In genomic region chr14:79233697-79234096, GRCm38 (mm10) we compare ENCODE assay signal across 32 mouse cellular contexts. TPM values are rescaled to one million over a fixed set of nuclear protein-coding genes. Genes with fewer than 3 reads are reported as not detected.
DNase-seq lines count a peak whose midpoint lies in the region; ATAC-seq and TF ChIP-seq lines count a peak whose summit lies in the region.
"Had no signal": no experiment of that assay in that cellular context is flagged by ENCODE, and none has a peak within 500 bp of the region (broad histone marks: within the 10 kb centered on the region; RNA-seq: fewer than 3 reads in every experiment).

No protein-coding gene starts in this region.

- peak; percentile 48 for DNase-seq in heart, adult 11 months
- DNase-seq in heart, embryonic 10.5 days (ENCODE audit: low spot score) = no peak
- peak; percentile 7 for DNase-seq in MEL (ENCODE audit: low read depth, low spot score)
- no peak for DNase-seq in Muller cell, postnatal 12 days (ENCODE audit: inconsistent ontology term)
- DNase-seq in midbrain, postnatal 0 days (ENCODE audit: low spot score) = no peak
- DNase-seq in left cerebral cortex, adult 18-20 months (ENCODE audit: low spot score in 2 of 2) = no peak
- DNase-seq: adrenal gland, postnatal 10 days; B cell, adult 2 months; cerebellum, adult 11-12 months; cerebellum, adult 8-10 months; gastrocnemius, postnatal 25 days; heart, postnatal 10 days; heart, postnatal 36 days had no signal

- H3K27me3 ChIP-seq in heart, embryonic 10.5 days (ENCODE audit: insufficient read depth, poor library complexity, severe bottlenecking) = peaks cover 37% of the 10 kb centered on the region
- no peaks in the 10 kb centered on the region; a peak in 1 of 4 replicates for H3K27me3 ChIP-seq in MEL (ENCODE audit: control insufficient read depth in 1 of 2, insufficient read depth in 2 of 2, low read length in 2 of 2)
- H3K27me3 ChIP-seq in midbrain, postnatal 0 days (ENCODE audit: insufficient read depth, low read length) = no peaks in the 10 kb centered on the region
- H3K27me3 ChIP-seq: embryonic facial prominence, embryonic 13.5 days; forebrain, embryonic 12.5 days; forebrain, embryonic 15.5 days; Patski had no signal

- TF ChIP-seq RAD21 in MEL (IDR thresholded peaks at IDR 0.05; ENCODE audit: low read depth, low read length) = no peak

- no peak for TF ChIP-seq EP300 in MEL (IDR thresholded peaks at IDR 0.05; ENCODE audit: low read depth in 1 of 2, low read length in 2 of 2)

- H3K4me1 ChIP-seq in heart, embryonic 10.5 days = 0 out of 2 replicates have a peak, but pooled peaks cover 10% of the 10 kb centered on the region
- no peaks in the 10 kb centered on the region for H3K4me1 ChIP-seq in MEL (ENCODE audit: control insufficient read depth in 1 of 2, insufficient read depth in 2 of 2, low read length in 2 of 2)
- H3K4me1 ChIP-seq in midbrain, postnatal 0 days (ENCODE audit: insufficient read depth, low read length) = no peaks in the 10 kb centered on the region

- ATAC-seq in hematopoietic stem cell, adult 5-6 weeks (replicated peaks in 1 of 2; ENCODE audit: insufficient read depth in 1 of 2, low FRiP score in 2 of 2, low TSS enrichment in 1 of 2, low read depth in 1 of 2, poor library complexity in 2 of 2, severe bottlenecking in 2 of 2) = peak; percentile 59 to 71
- ATAC-seq in neutrophil, adult 5-6 weeks (ENCODE audit: extremely low read depth, insufficient number of reproducible peaks, low FRiP score, poor library complexity, severe bottlenecking) = peak; percentile 24; the same call in 1 of the 2 replicates
- no peak for ATAC-seq in midbrain, postnatal 0 days (ENCODE audit: low FRiP score)
- ATAC-seq: forebrain, embryonic 15.5 days; intestine, postnatal 0 days; Patski had no signal

- H3K27ac ChIP-seq in heart, embryonic 10.5 days = no peak overlapping the region
- no peak overlapping the region for H3K27ac ChIP-seq in MEL (ENCODE audit: control insufficient read depth, low read depth, low read length)
- H3K27ac ChIP-seq in midbrain, postnatal 0 days (ENCODE audit: low read depth, low read length) = no peak overlapping the region
- H3K27ac ChIP-seq: embryonic facial prominence, embryonic 10.5 days; embryonic facial prominence, embryonic 13.5 days; forebrain, embryonic 12.5 days; forebrain, embryonic 15.5 days; heart, embryonic 15.5 days; hindbrain, embryonic 14.5 days had no signal

- TF ChIP-seq CTCF in MEL (IDR thresholded peaks at IDR 0.05 in 2 of 3, conservative IDR thresholded peaks at IDR 0.05 in 1 of 3; ENCODE audit: control insufficient read depth in 1 of 3, insufficient read depth in 1 of 3, low read depth in 2 of 3, low read length in 3 of 3, poor library complexity in 1 of 3, severe bottlenecking in 1 of 3) = no peak
- TF ChIP-seq CTCF in midbrain, postnatal 0 days (IDR thresholded peaks at IDR 0.05) = no peak

- 73% methylated on average over 5 of the region's 5 CpGs for WGBS in heart, embryonic 10.5 days
- 86% methylated on average over 5 of the region's 5 CpGs for WGBS in midbrain, postnatal 0 days

- no peaks in the 10 kb centered on the region for H3K79me2 ChIP-seq in MEL (ENCODE audit: control insufficient read depth, insufficient read depth, low read length, poor library complexity)

- TF ChIP-seq POLR2A in MEL (IDR thresholded peaks at IDR 0.05; ENCODE audit: control insufficient read depth in 1 of 2, insufficient read depth in 1 of 2, low read depth in 1 of 2, low read length in 2 of 2, poor library complexity in 1 of 2) = no peak

- H3K4me2 ChIP-seq in midbrain, postnatal 0 days (ENCODE audit: low read depth, low read length, poor library complexity, severe bottlenecking) = no peak overlapping the region
- H3K4me2 ChIP-seq: embryonic facial prominence, embryonic 13.5 days; forebrain, embryonic 12.5 days; forebrain, embryonic 15.5 days; heart, embryonic 12.5 days; heart, embryonic 15.5 days; hindbrain, embryonic 14.5 days had no signal

- no peaks in the 10 kb centered on the region for H3K36me3 ChIP-seq in heart, embryonic 10.5 days
- H3K36me3 ChIP-seq in MEL (ENCODE audit: control insufficient read depth in 1 of 2, insufficient read depth in 2 of 2, low read length in 2 of 2) = no peaks in the 10 kb centered on the region
- no peaks in the 10 kb centered on the region for H3K36me3 ChIP-seq in midbrain, postnatal 0 days (ENCODE audit: insufficient read depth, low read length)
- H3K36me3 ChIP-seq: embryonic facial prominence, embryonic 10.5 days; embryonic facial prominence, embryonic 13.5 days; forebrain, embryonic 12.5 days; forebrain, embryonic 15.5 days; heart, embryonic 12.5 days; heart, embryonic 15.5 days had no signal

- H3K9ac ChIP-seq in MEL (ENCODE audit: control insufficient read depth, low read depth, low read length, poor library complexity, severe bottlenecking) = no peak overlapping the region
- no peak overlapping the region for H3K9ac ChIP-seq in midbrain, postnatal 0 days (replicated peaks; ENCODE audit: low read length, poor library complexity, severe bottlenecking)
- H3K9ac ChIP-seq: embryonic facial prominence, embryonic 13.5 days; forebrain, embryonic 12.5 days; forebrain, embryonic 15.5 days; heart, embryonic 12.5 days; heart, embryonic 15.5 days; hindbrain, embryonic 14.5 days had no signal

- H3K9me3 ChIP-seq in heart, embryonic 10.5 days = no peaks in the 10 kb centered on the region
- no peaks in the 10 kb centered on the region for H3K9me3 ChIP-seq in MEL (replicated peaks; ENCODE audit: insufficient read depth, low read length)
- H3K9me3 ChIP-seq in midbrain, postnatal 0 days (ENCODE audit: low read length) = no peaks in the 10 kb centered on the region
- H3K9me3 ChIP-seq: embryonic facial prominence, embryonic 10.5 days; embryonic facial prominence, embryonic 13.5 days; forebrain, embryonic 12.5 days; forebrain, embryonic 15.5 days; heart, embryonic 12.5 days; heart, embryonic 15.5 days had no signal

- no peak overlapping the region for H3K4me3 ChIP-seq in heart, embryonic 10.5 days
- H3K4me3 ChIP-seq in MEL (ENCODE audit: control insufficient read depth in 1 of 2, insufficient read depth in 1 of 2, low read depth in 2 of 2, low read length in 2 of 2) = no peak overlapping the region
- H3K4me3 ChIP-seq in midbrain, postnatal 0 days (ENCODE audit: low read depth, low read length) = no peak overlapping the region
- H3K4me3 ChIP-seq: embryonic facial prominence, embryonic 10.5 days; embryonic facial prominence, embryonic 13.5 days; erythroblast, embryonic 14.5 days; forebrain, embryonic 12.5 days; forebrain, embryonic 15.5 days; heart, embryonic 12.5 days; heart, embryonic 15.5 days had no signal

TF ChIP-seq in MEL, 35 proteins besides CTCF, POLR2A, EP300 and RAD21:
- TF ChIP-seq ZNF384 (IDR thresholded peaks at IDR 0.05; ENCODE audit: low read depth, low read length) (no peak), MXI1 (IDR thresholded peaks at IDR 0.05; ENCODE audit: low read depth, low read length) (no peak), GABPA (IDR thresholded peaks at IDR 0.05; ENCODE audit: low read depth, low read length) (no peak), USF1 (IDR thresholded peaks at IDR 0.05; ENCODE audit: low read depth, low read length) (no peak), USF2 (IDR thresholded peaks at IDR 0.05; ENCODE audit: borderline replicate concordance in 1 of 2, insufficient read depth in 1 of 2, low read depth in 1 of 2, low read length in 2 of 2) (no peak), MEF2A (IDR thresholded peaks at IDR 0.05; ENCODE audit: extremely low read depth, insufficient replicate concordance, low read depth, low read length, poor library complexity, severe bottlenecking) (no peak), POLR2AphosphoS5 (IDR thresholded peaks at IDR 0.05; ENCODE audit: borderline replicate concordance, low read depth, low read length) (no peak), UBTF (IDR thresholded peaks at IDR 0.05; ENCODE audit: borderline replicate concordance, insufficient read depth, low read depth, low read length) (no peak)
TF ChIP-seq in MEL: peak in this region for 0.

RNA-seq across cellular contexts. Expression of gene Zfp957, which starts 13.5 kb away (rescaled TPM):
- 0.06 TPM in 1 of 2 replicates, not detected in the other for polyA plus RNA-seq in heart, embryonic 10.5 days (2016; fragmentation: Nextera tagmentation; extraction: Ambion mirVana)
- not detected in 2 replicates for total RNA-seq in MEL (2012; rRNA removed)
- polyA plus RNA-seq in MEL (2012; ENCODE audit: insufficient read depth in 1 of 2, insufficient read length in 2 of 2, low read depth in 1 of 2, low replicate concordance in 2 of 2, missing spikeins in 1 of 2) = not detected
- total RNA-seq in hematopoietic stem cell, adult 5-6 weeks (2017) = not detected in 2 replicates
- total RNA-seq in neutrophil, adult 5-6 weeks (2017) = not detected in 2 replicates
- total RNA-seq in midbrain, postnatal 0 days (2014; rRNA removed) = not detected in 2 replicates
- 0.07 TPM in 1 of 2 replicates, not detected in the other for polyA plus RNA-seq in midbrain, postnatal 0 days (2015; fragmentation: Nextera tagmentation; extraction: Ambion mirVana)
- total RNA-seq in left cerebral cortex, adult 18-20 months (2021) = not detected
- total RNA-seq: adrenal gland, adult 18-20 months; adrenal gland, postnatal 10 days; gastrocnemius, adult 8-10 months; gastrocnemius, postnatal 25 days; heart, adult 8-10 months; heart, postnatal 10 days; heart, postnatal 36 days had no signal
- polyA plus RNA-seq: brain, embryonic 14.5 days; embryonic facial prominence, embryonic 10.5 days; embryonic facial prominence, embryonic 13.5 days; erythroblast, embryonic 14.5 days; forebrain, embryonic 12.5 days; forebrain, embryonic 15.5 days; gonadal fat pad, adult 2 months; heart, embryonic 12.5 days; heart, embryonic 15.5 days; hindbrain, embryonic 11.5 days; hindbrain, embryonic 14.5 days; intestine, embryonic 14.5 days; intestine, postnatal 0 days had no signal

Comparison
In these comparisons a context has a peak if more than half of its experiments do, and no peak if none do; other contexts are left out.
1. DNase-seq: peak in heart, adult 11 months (single experiment) and MEL (single experiment); none in heart, embryonic 10.5 days (single experiment), Muller cell, postnatal 12 days (single experiment), midbrain, postnatal 0 days (single experiment) and left cerebral cortex, adult 18-20 months (0 of 2).